Mouse (Mus musculus) heart, embryonic 10.5 days (tissue): ENCODE data around the gene Kif1c. TPM values are rescaled to one million over a fixed set of nuclear protein-coding genes. Genes with fewer than 3 reads are reported as not detected.
A peak's percentile ranks its signal among the peaks of the same experiment; 100 is the strongest.
"Not testable (repeated sequence)": the region's sequence is repeated elsewhere in the genome, so short reads cannot be mapped to it uniquely, and the experiment has no call there.

Experiments used
- DNase-seq: peaks from one replicate; pipeline ENCODE4 v3.0.0-alpha.2; 2017; ENCODE audit warnings: low spot score
- H3K27ac ChIP-seq: fragments of 300-500 bp; sonication (generic); 2 replicates; pipeline ENCODE4 v1.5.1; 2016; ENCODE audit warnings: mild to moderate bottlenecking
- H3K27me3 ChIP-seq: fragments of 300-500 bp; sonication (generic); 2 replicates; pipeline ENCODE4 v1.6.1; 2016; ENCODE audit warnings: mild to moderate bottlenecking; ENCODE audit not compliant: poor library complexity, insufficient read depth, severe bottlenecking
- H3K36me3 ChIP-seq: fragments of 300-500 bp; sonication (generic); 2 replicates; pipeline ENCODE4 v1.6.1; 2016; ENCODE audit warnings: mild to moderate bottlenecking, moderate library complexity
- H3K4me1 ChIP-seq: fragments of 300-500 bp; sonication (generic); 2 replicates; pipeline ENCODE4 v1.6.1; 2016; ENCODE audit warnings: mild to moderate bottlenecking
- H3K4me3 ChIP-seq: fragments of 300-500 bp; sonication (generic); 2 replicates; pipeline ENCODE4 v1.5.1; 2016; ENCODE audit warnings: mild to moderate bottlenecking, moderate library complexity
- H3K9me3 ChIP-seq: fragments of 300-500 bp; sonication (generic); 2 replicates; pipeline ENCODE4 v1.6.1; 2016; ENCODE audit warnings: mild to moderate bottlenecking, moderate library complexity
- WGBS: fragments of 180-500 bp; shearing (Covaris S2); methylation state at CpG from one replicate; pipeline ENCODE4 v1.1.7; 2016; 5-methylcytosine and 5-hydroxymethylcytosine counted together
- polyA plus RNA-seq: library from polyadenylated mRNA; unstranded; fragments of >200 nt; fragmentation: Nextera tagmentation; extraction: Ambion mirVana; gene quantifications from 2 replicates; pipeline ENCODE4 v1.2.1, GENCODE M21; 2016

The Kif1c gene
- polyA plus RNA-seq, 1 experiment from 2014 or later: 2.1 TPM

GRCm38 (mm10) chr11:70742117-70742516 is 41.8 kb downstream of the Kif1c start:
- WGBS: 85% methylated on average over 7 of the region's 7 CpGs
- no peak for DNase-seq

GRCm38 (mm10) chr11:70742581-70743459 is 42.5 kb downstream of the Kif1c start:
- Histone ChIP-seq H3K36me3 (no peaks in the 10 kb centered on the region), H3K27me3 (no peaks in the 10 kb centered on the region), H3K4me3 (no peak overlapping the region), H3K4me1 (no peaks in the 10 kb centered on the region), H3K9me3 (no peaks in the 10 kb centered on the region), H3K27ac (no peak overlapping the region)
- DNase-seq: no peak
- WGBS: 80% methylated on average over 12 of the region's 12 CpGs

More at GRCm38 (mm10) chr11:70742117-70742516, 41.8 kb downstream of the Kif1c start:
- Histone ChIP-seq H3K4me1 (no peaks in the 10 kb centered on the region), H3K36me3 (no peaks in the 10 kb centered on the region), H3K27ac (no peak overlapping the region), H3K4me3 (no peak overlapping the region), H3K9me3 (no peaks in the 10 kb centered on the region), H3K27me3 (no peaks in the 10 kb centered on the region)

- 59% methylated on average over 7 of the region's 7 CpGs for WGBS
Observed at GRCm38 (mm10) chr11:70745636-70746035, 45.3 kb downstream of the Kif1c start.

DNA sequence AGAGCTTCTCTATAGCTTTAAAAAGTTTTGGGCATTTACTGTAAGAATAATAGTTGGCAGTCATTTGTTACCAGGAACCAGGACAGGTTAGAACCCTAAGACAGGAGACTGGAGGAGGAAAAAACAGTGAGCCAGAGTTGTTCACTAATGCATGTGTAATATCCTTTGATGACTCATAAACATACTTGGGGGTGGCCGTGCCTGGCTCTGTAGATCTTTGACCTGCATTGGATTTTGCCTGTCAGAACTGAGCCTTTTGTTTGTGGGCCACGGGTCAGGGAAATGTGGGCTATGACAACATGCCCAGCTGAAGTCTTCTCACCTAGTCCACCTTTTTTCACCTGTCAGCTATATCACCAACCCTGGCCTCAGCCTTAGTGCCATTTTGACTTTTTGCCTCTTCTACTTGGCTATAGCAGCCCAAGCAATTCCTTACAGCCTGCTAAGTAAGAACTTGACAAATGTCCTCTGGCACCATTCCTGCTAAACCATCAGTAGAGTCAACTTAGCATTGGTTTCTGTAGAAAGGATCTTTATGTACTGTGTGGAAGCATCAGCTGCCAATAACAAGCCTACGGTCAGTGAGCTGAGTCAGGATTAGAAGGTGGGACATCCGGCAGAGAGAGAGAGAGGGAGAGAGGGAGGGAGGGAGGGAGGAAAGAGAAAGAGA is 47.7 kb downstream of the Kif1c start:
- H3K27me3 ChIP-seq: no peaks in the 10 kb centered on the region
- no peak for DNase-seq
- no peaks in the 10 kb centered on the region for H3K36me3 ChIP-seq
- no peak overlapping the region for H3K4me3 ChIP-seq
- WGBS: 89% methylated on average over 4 of the region's 4 CpGs
- H3K4me1 ChIP-seq: no peaks in the 10 kb centered on the region
- H3K9me3 ChIP-seq: no peaks in the 10 kb centered on the region
- H3K27ac ChIP-seq: no peak overlapping the region

More at GRCm38 (mm10) chr11:70745636-70746035, 45.3 kb downstream of the Kif1c start:
- Histone ChIP-seq H3K36me3 (no peaks in the 10 kb centered on the region), H3K9me3 (no peaks in the 10 kb centered on the region), H3K27me3 (no peaks in the 10 kb centered on the region), H3K4me3 (no peak overlapping the region), H3K4me1 (no peaks in the 10 kb centered on the region), H3K27ac (no peak overlapping the region)
- no peak for DNase-seq

- DNase-seq: no peak
- no peaks in the 10 kb centered on the region for H3K36me3 ChIP-seq
- H3K4me1 ChIP-seq: no peaks in the 10 kb centered on the region
- H3K9me3 ChIP-seq: no peaks in the 10 kb centered on the region
- no peak overlapping the region for H3K27ac ChIP-seq
- H3K27me3 ChIP-seq: no peaks in the 10 kb centered on the region
- 76% methylated on average over 4 of the region's 4 CpGs for WGBS
- H3K4me3 ChIP-seq: no peak overlapping the region
Observed at GRCm38 (mm10) chr11:70752337-70753017, 52.1 kb downstream of the Kif1c start.

GRCm38 (mm10) chr11:70753146-70753545 is 52.8 kb downstream of the Kif1c start:
- Histone ChIP-seq H3K4me1 (no peaks in the 10 kb centered on the region), H3K27ac (no peak overlapping the region), H3K9me3 (no peaks in the 10 kb centered on the region), H3K4me3 (no peak overlapping the region), H3K36me3 (no peaks in the 10 kb centered on the region), H3K27me3 (no peaks in the 10 kb centered on the region)
- no peak for DNase-seq
- WGBS: 87% methylated on average over 10 of the region's 10 CpGs

DNA sequence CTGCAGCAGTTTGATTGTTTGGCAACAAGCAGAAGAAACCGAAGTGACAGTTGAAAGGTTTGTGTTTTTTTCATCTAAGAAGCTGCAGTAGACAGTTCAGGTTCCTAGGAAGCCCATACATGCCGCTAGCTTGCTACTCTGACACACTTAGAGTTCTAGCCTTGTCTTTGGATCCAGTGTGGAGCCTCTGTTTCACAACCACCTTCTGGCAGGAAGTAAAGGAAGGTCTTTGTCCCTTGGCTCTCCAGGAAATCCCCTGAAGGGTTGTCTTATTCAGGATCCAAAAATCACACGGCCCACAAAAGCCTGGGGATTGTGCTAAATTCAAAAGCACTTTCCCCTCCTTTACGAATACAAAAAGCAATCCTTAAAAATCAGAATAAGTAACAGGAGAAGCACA is 54.1 kb downstream of the Kif1c start:
- 58% methylated on average over 4 of the region's 4 CpGs for WGBS
- Histone ChIP-seq H3K27ac (no peak overlapping the region), H3K9me3 (no peaks in the 10 kb centered on the region), H3K4me1 (no peaks in the 10 kb centered on the region), H3K36me3 (no peaks in the 10 kb centered on the region), H3K4me3 (no peak overlapping the region), H3K27me3 (no peaks in the 10 kb centered on the region)
- DNase-seq: no peak

GRCm38 (mm10) chr11:70754958-70755357 is 54.6 kb downstream of the Kif1c start:
- Histone ChIP-seq H3K9me3 (no peaks in the 10 kb centered on the region), H3K27me3 (no peaks in the 10 kb centered on the region), H3K4me1 (no peaks in the 10 kb centered on the region), H3K36me3 (no peaks in the 10 kb centered on the region), H3K4me3 (no peak overlapping the region), H3K27ac (no peak overlapping the region)
- no peak for DNase-seq
- 64% methylated on average over 7 of the region's 7 CpGs for WGBS

DNA sequence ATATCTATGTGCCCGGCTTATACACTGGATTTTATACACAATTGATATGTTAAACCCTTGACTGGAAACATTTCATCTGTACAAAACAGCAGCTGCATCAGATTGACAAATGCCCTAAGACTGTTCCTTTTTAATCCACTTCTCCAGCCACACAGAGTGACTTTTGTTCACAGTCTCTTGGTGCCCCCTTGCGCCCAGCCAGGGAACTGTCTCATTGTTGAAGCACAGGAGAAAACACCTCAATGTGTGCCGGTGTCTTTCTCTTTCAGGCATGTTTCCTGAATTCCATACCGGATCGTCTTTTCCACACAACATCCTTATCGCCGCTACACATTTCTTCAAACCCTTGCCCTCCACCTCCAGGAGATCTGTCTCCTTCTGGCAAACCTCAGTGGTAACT is 55.3 kb downstream of the Kif1c start:
- H3K27ac ChIP-seq: no peak overlapping the region
- 4% methylated on average over 7 of the region's 7 CpGs for WGBS
- peak; percentile 89 for DNase-seq
- H3K36me3 ChIP-seq: no peaks in the 10 kb centered on the region
- no peaks in the 10 kb centered on the region for H3K9me3 ChIP-seq
- no peaks in the 10 kb centered on the region for H3K27me3 ChIP-seq
- H3K4me1 ChIP-seq: no peaks in the 10 kb centered on the region
- no peak overlapping the region for H3K4me3 ChIP-seq

DNA sequence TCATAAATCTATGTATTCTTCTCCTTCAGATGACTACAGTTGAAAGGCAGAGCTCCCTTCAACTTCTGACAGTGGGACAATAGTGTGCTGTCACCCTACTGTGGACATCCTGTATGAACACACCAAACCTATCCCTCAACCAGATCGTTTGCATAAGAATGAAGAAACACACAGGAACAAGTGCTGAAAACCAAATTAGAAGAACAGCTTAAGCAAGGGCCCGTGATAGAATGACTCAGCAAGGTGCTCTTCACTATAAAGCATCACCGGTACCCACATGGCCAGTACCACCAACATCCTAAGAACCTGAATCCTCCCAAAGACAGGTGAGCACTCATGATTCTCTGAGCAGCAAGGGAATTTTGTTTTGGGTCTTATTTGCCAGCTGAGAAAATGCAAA is 60.1 kb downstream of the Kif1c start:
- not testable (repeated sequence) for H3K36me3 ChIP-seq, H3K4me1 ChIP-seq, H3K27ac ChIP-seq, H3K4me3 ChIP-seq, H3K27me3 ChIP-seq, H3K9me3 ChIP-seq, DNase-seq
- 70% methylated on average over 3 of the region's 3 CpGs for WGBS

- Histone ChIP-seq H3K4me1 (peaks cover 9% of the 10 kb centered on the region; the same call in 1 of the 2 replicates), H3K27ac (no peak overlapping the region), H3K36me3 (peaks cover 2% of the 10 kb centered on the region; the same call in 1 of the 2 replicates), H3K9me3 (no peaks in the 10 kb centered on the region), H3K27me3 (no peaks in the 10 kb centered on the region), H3K4me3 (no peak overlapping the region)
- no peak for DNase-seq
- 85% methylated on average over 9 of the region's 9 CpGs for WGBS
Observed at GRCm38 (mm10) chr11:70762641-70763040, 62.3 kb downstream of the Kif1c start.

DNA sequence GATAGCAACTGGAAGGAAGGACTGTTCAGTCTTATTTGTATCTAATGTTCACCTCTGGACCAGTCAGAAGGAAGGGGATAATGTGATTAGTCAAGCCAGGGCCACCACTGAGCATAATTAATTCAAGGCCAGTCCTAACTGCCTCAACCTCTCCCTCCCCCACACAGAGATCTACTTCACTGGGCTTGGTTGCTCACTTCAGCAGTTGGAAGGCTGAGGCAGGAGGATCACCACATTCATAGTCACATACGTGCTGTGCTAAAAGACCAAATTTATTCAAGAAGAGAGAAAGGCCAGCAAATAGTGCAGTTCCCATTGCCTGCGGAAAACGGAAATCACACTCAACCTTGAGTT is 63.2 kb downstream of the Kif1c start:
- Histone ChIP-seq H3K4me3 (peak overlapping the region; percentile 76), H3K36me3 (peaks cover 10% of the 10 kb centered on the region; the same call in 1 of the 2 replicates), H3K27me3 (no peaks in the 10 kb centered on the region), H3K4me1 (peaks cover 9% of the 10 kb centered on the region; the same call in 1 of the 2 replicates), H3K9me3 (no peaks in the 10 kb centered on the region), H3K27ac (peak overlapping the region; percentile 92)
- 26% methylated on average over 3 of the region's 3 CpGs for WGBS
- no peak for DNase-seq
